Mouse (Mus musculus) spleen, adult 2 months (tissue): ENCODE measurements around the gene Cdkn2aip. TPM values are rescaled to one million over a fixed set of nuclear protein-coding genes. Genes with fewer than 3 reads are reported as not detected.

Experiments used
- DNase-seq, 2 experiments: peaks; one replicate each; pipeline versions ENCODE4 v3.0.0 to v3.0.0-alpha.2; 2012 to 2021; ENCODE audit warnings: low spot score in 2 of 2, low read depth in 1 of 2
- H3K27ac ChIP-seq: fragments of 200-500 bp; 2 replicates; pipeline ENCODE4 v1.5.1; 2012; ENCODE audit warnings: low read length, inconsistent platforms; ENCODE audit not compliant: insufficient read depth
- H3K27me3 ChIP-seq: fragments of 200-500 bp; 2 replicates; pipeline ENCODE4 v1.6.1; 2012; ENCODE audit warnings: mild to moderate bottlenecking, moderate library complexity, low read length, inconsistent platforms; ENCODE audit not compliant: control insufficient read depth, insufficient read depth
- H3K36me3 ChIP-seq: fragments of 200-500 bp; 2 replicates; pipeline ENCODE4 v1.6.1; 2012; ENCODE audit warnings: mild to moderate bottlenecking, low read length, inconsistent platforms; ENCODE audit not compliant: control insufficient read depth, insufficient read depth
- H3K4me1 ChIP-seq: fragments of 200-500 bp; 2 replicates; pipeline ENCODE4 v1.6.1; 2011; ENCODE audit warnings: inconsistent platforms; ENCODE audit not compliant: control insufficient read depth, insufficient read depth, insufficient read length
- H3K4me3 ChIP-seq: fragments of 200-500 bp; 2 replicates; pipeline ENCODE4 v1.5.1; 2011; ENCODE audit warnings: mild to moderate bottlenecking, inconsistent platforms; ENCODE audit not compliant: insufficient read depth, insufficient read length; ENCODE audit errors: extremely low read depth
- CTCF ChIP-seq: fragments of 200-500 bp; IDR thresholded peaks from 2 replicates; pipeline ENCODE4 v1.5.1; 2011; ENCODE audit warnings: mild to moderate bottlenecking, inconsistent platforms; ENCODE audit not compliant: insufficient read depth, insufficient read length, insufficient replicate concordance; ENCODE audit errors: extremely low read depth
- POLR2A ChIP-seq: fragments of 200-500 bp; IDR thresholded peaks from 2 replicates; pipeline ENCODE4 v1.6.1; 2011; ENCODE audit warnings: low read depth, low read length, inconsistent platforms
- WGBS: fragments of 180-500 bp; shearing (Covaris S2); methylation state at CpG from one replicate; pipeline ENCODE4 v1.1.7; 2018; 5-methylcytosine and 5-hydroxymethylcytosine counted together
- polyA plus RNA-seq: library from polyadenylated mRNA; depleted of rRNA; stranded (reverse); fragments of >200 nt; gene quantifications from 2 replicates; pipeline ENCODE4 v1.2.3, GENCODE M21; 2012

Cdkn2aip gene
- polyA plus RNA-seq, 1 experiment, result 11.2 TPM

DNA sequence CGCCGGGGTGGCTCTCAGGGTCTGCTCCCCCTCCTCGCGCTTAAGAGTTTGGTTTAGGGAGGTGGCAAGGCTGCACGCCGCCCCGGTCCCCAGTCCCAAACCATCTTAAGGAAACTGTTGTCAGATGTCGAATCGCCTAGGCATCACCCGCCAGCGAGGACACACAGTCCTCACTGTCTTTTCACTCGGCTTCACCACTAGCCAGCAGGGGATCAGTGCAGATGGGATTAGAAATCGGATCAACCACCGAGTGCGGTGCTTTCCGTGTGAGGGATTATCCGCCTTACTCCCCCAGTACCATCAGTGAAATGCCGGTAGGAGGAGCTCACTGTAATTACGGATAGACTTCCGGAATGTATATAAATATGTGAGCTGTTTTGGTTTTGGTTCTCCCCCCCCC, 37.9 kb downstream of the Cdkn2aip start:
- peak; percentile 40 to 63 for DNase-seq
- WGBS, result 1% methylated on average over 20 of the region's 20 CpGs
- H3K27ac ChIP-seq, result peak overlapping the region; percentile 97
- H3K4me3 ChIP-seq, result peak overlapping the region; percentile 87
- H3K36me3 ChIP-seq, result no peaks in the 10 kb centered on the region
- H3K4me1 ChIP-seq, result no peaks in the 10 kb centered on the region
- TF ChIP-seq CTCF, result no peak
- no peak for TF ChIP-seq POLR2A
- no peaks in the 10 kb centered on the region for H3K27me3 ChIP-seq

DNA sequence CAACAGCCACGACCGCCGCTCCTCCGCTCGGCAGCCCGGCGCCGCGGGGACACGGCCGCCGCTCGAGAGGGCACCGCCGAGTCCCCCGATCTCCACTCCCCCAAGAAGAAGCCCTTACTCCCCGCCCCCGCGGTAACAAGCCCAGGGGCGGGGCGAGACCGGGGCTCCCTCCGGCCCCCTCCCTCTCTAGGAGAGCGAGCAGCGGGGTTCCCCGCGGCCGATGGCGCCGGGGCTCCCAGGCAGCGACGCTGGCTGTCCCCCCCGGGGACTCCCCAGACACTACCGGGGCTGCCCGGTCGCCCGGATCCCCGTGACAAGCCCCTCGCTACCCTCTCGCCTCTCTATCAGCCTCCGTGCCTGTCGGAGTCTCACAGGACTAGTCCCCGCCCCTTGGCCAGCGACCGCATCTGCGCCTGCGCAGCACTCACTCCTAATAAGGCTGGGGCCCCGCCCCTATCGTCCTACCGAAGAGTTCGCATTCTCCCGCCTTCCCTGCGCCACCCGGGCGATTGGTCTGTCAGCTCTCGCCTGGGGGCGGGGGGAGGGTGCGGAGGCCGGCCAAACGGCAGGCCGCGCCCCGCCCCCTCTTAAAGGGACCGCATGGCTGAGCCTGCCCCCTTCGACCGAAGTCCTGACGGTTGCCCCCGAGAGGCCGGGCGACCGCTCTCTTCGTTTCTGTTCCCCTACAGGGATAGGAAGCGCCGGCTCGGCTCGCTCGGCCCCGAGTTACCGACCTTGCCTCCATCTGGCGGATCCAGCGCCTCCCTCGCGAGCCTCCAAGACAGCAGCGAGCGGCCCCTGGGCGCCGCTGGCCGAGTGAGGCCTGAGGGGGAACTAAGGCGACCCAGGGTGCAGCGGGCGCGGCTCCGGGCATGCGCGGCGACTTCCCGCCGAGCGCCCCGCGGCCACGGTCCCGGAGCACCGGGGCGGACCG, 38.7 kb downstream of the Cdkn2aip start, which contains the start of gene Ing2:
Gene Ing2 (minus strand): TSS at position 780 of the 934 bp plus-strand sequence.
- Histone ChIP-seq H3K36me3 (no peaks in the 10 kb centered on the region), H3K27ac (peak within 1 kb of the TSS; percentile 97), H3K4me3 (peak within 1 kb of the TSS; percentile 92), H3K27me3 (no peaks in the 10 kb centered on the region), H3K4me1 (no peaks in the 10 kb centered on the region)
- peak; percentile 99 to 100 for DNase-seq
- under 1% methylated on average over 101 of the region's 106 CpGs for WGBS
- TF ChIP-seq CTCF (no peak), POLR2A (peak; percentile 63)

DNA sequence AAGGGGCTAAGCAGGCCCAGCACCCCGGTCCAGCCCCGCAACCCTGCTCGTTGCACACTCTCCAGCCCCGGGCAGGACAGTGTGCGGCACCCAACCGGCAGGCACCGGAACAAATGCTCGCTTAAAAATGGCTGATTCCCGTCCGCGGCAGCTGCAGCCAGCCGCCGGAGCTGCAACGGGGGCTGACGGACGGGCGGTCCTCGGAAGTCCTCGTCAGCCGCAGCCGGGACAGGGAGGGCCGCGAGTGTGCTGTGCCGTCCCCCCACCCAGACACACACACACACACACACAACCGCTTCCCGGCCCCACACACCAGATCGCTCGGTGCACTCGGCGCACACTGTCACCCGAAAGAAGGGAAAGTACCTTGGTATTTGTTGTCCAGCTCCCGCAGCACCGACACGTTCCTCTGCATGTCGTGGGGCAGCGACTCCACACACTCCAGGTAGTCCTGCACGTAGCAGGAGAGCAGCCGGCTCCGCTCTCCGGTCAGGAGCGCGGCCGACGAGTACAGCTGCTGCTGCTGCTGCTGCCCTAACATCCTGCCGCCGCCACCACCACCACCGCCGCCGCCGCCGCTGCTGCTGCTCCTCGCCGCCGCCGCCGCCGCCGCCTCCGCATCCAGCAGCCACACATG, 39.5 kb downstream of the Cdkn2aip start:
- DNase-seq, result peak in 1 of 2 experiments; percentile 19
- Histone ChIP-seq H3K4me3 (peak overlapping the region; percentile 92), H3K4me1 (no peaks in the 10 kb centered on the region), H3K36me3 (no peaks in the 10 kb centered on the region), H3K27me3 (no peaks in the 10 kb centered on the region), H3K27ac (peak overlapping the region; percentile 90)
- no peak for TF ChIP-seq POLR2A
- no peak for TF ChIP-seq CTCF
- WGBS, result under 1% methylated on average over 55 of the region's 59 CpGs

DNA sequence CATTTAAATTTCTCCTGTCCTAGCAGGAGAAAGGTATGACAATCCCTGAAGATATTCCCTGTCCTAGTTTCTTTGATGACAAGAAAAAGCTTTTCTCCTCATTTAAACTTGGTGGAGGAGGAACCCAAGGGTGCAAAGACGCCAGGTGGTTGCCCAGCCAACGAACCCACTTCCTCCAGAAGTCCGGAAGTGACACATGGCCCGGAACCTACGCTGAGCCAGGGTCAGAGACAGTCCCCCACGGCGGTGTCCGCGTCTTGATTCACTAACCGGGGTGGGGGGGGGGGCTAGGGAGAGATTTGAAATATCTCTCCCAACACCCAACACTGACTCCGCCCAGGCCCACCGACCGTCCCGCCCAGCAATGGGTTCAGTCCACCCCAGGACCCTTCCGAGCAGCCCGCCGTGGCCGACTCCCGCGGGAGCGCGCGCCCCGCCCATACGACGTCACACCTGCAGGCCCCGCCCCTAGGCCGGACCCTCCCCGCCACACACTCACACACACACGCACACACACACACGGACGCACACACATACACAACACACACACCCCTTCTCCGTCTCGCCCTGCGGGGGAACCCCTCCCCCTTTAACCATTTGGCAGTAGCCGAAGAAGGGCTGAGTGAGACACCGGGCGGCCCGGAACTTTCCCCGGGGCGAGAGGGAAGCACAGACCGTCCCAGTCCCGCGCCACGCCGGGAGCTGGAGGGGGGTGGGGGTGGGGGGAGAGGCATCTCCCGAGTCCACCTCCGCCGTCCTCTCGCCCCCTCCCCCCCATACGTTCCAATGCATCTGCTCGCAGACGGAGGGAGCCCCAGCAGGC, 40.2 kb downstream of the Cdkn2aip start:
- Histone ChIP-seq H3K36me3 (peaks cover 5% of the 10 kb centered on the region), H3K27me3 (no peaks in the 10 kb centered on the region), H3K4me1 (no peaks in the 10 kb centered on the region), H3K27ac (peak overlapping the region; percentile 90), H3K4me3 (peak overlapping the region; percentile 92)
- WGBS, result under 1% methylated on average over 43 of the region's 53 CpGs
- TF ChIP-seq CTCF (no peak), POLR2A (no peak)
- peak; percentile 85 to 86 for DNase-seq

DNA sequence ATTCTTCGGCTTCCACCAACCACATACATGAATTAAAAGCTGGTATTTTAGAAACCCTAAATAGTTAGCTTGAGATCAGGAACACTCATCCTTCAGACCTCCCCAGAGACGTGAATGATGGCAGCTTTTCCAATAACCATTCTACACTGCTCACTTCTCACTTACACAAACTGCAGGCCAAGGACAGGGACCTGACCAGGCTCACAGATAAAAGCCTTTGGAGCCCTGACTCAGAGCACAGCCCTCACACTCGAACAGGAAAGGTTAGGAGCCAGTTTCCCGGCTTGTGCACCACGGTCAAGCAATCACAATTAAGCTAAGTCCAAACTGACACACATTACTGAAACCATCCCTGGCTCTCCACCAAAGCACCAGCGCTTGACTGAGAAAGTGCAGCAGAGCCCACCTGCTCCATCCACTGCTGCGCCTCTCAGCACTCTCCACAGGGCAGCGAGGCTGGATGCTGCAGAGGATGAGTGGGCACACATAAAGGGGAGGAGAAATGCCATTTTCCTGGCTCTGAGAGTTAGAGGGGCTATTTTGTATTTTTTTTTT, 49.4 kb downstream of the Cdkn2aip start:
- Histone ChIP-seq H3K27ac (no peak overlapping the region), H3K36me3 (peaks cover 6% of the 10 kb centered on the region), H3K27me3 (no peaks in the 10 kb centered on the region), H3K4me3 (no peak overlapping the region), H3K4me1 (no peaks in the 10 kb centered on the region)
- 94% methylated on average over 8 of the region's 8 CpGs for WGBS
- no peak for TF ChIP-seq CTCF
- TF ChIP-seq POLR2A, result no peak
- no peak for DNase-seq

DNA sequence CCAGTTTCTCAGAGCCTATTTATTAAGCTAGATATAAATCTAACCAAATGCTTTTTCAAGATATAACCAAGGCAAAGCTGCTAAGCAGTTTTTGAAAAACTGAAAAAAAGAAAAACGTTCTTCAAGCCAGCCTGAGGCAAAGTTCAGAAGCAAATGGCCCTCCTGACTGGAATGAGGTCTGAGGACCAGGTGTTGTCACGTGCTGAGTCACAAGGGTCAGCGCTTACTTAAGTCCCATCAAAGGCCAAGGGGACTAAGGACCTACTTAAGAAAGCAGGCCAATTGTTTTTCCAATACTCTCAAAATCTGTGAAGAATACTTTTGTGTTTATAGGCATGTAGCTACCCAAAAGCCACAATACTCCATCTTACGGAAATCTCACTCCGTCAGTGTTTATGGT, 50.5 kb downstream of the Cdkn2aip start:
- Histone ChIP-seq H3K27ac (no peak overlapping the region), H3K4me3 (no peak overlapping the region), H3K27me3 (no peaks in the 10 kb centered on the region), H3K36me3 (peaks cover under 1% of the 10 kb centered on the region), H3K4me1 (no peaks in the 10 kb centered on the region)
- DNase-seq, result no peak
- TF ChIP-seq POLR2A, result no peak
- TF ChIP-seq CTCF, result no peak
- 96% methylated on average over 5 of the region's 5 CpGs for WGBS
